Mouse (Mus musculus) heart, embryonic 12.5 days (tissue): ENCODE data around the gene Pias1. TPM values are rescaled to one million over a fixed set of nuclear protein-coding genes. Genes with fewer than 3 reads are reported as not detected.
"Not testable (repeated sequence)": the region's sequence is repeated elsewhere in the genome, so short reads cannot be mapped to it uniquely, and the experiment has no call there.

Source experiments
- ATAC-seq: fragments of 200-750 bp; cut with Nextera tagmentation; 2 replicates; pipeline ENCODE4 v1.8.0; 2017; ENCODE audit warnings: moderate TSS enrichment, moderate library complexity; ENCODE audit not compliant: insufficient number of reproducible peaks, low FRiP score
- H3K27ac ChIP-seq: fragments of 300-500 bp; sonication (generic); 2 replicates; pipeline ENCODE4 v1.5.1; 2016; ENCODE audit warnings: mild to moderate bottlenecking, moderate library complexity; ENCODE audit not compliant: poor library complexity, severe bottlenecking
- H3K27me3 ChIP-seq: fragments of 300-500 bp; sonication (generic); replicated peaks from 2 replicates; pipeline ENCODE4 v1.6.1; 2016; ENCODE audit warnings: mild to moderate bottlenecking, moderate library complexity
- H3K36me3 ChIP-seq: fragments of 300-500 bp; sonication (generic); 2 replicates; pipeline ENCODE4 v1.6.1; 2016; ENCODE audit warnings: mild to moderate bottlenecking, moderate library complexity
- H3K4me1 ChIP-seq: fragments of 300-500 bp; sonication (generic); replicated peaks from 2 replicates; pipeline ENCODE4 v1.6.1; 2016; ENCODE audit warnings: mild to moderate bottlenecking
- H3K4me2 ChIP-seq: fragments of 300-500 bp; sonication (generic); 2 replicates; pipeline ENCODE4 v1.6.1; 2016; ENCODE audit warnings: mild to moderate bottlenecking, moderate library complexity
- H3K4me3 ChIP-seq: fragments of 300-500 bp; sonication (generic); 2 replicates; pipeline ENCODE4 v1.5.1; 2016; ENCODE audit warnings: mild to moderate bottlenecking
- H3K9ac ChIP-seq: fragments of 300-500 bp; sonication (generic); 2 replicates; pipeline ENCODE4 v1.6.1; 2016; ENCODE audit warnings: mild to moderate bottlenecking, moderate library complexity
- H3K9me3 ChIP-seq: fragments of 300-500 bp; sonication (generic); replicated peaks from 2 replicates; pipeline ENCODE4 v1.6.1; 2016; ENCODE audit warnings: mild to moderate bottlenecking, moderate library complexity
- WGBS: fragments of 180-500 bp; shearing (Covaris S2); methylation state at CpG from one replicate; pipeline ENCODE4 v1.1.7; 2016; 5-methylcytosine and 5-hydroxymethylcytosine counted together
- polyA plus RNA-seq: library from polyadenylated mRNA; unstranded; fragments of >200 nt; fragmentation: Nextera tagmentation; extraction: Ambion mirVana; gene quantifications from 2 replicates; pipeline ENCODE4 v1.2.1, GENCODE M21; 2016

Gene Pias1
- polyA plus RNA-seq, 1 experiment from 2014 or later = 42.9 TPM

DNA sequence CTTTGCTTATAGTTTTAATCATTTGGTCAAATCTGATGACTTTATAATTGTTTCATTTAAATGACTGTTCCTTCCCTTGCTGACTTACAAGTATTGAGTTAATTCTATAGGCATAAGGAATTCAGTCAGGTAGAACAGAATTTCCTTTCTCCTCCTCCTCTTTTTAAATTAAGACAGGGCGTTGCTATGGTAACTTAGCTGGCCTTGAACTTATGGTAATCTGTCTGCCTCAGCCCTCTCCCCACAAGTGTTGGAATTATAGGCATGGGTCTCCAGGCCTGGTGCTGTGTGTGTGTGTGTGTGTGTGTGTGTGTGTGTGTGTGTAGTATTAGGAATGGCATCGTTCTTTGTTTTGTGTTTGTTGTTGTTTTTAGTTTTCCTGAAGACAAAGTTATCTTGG, 86.0 kb downstream of the Pias1 start:
- no peaks in the 10 kb centered on the region for H3K4me1 ChIP-seq
- WGBS = 88% methylated on average over 2 of the region's 2 CpGs
- no peak for ATAC-seq
- H3K36me3 ChIP-seq = peaks cover 30% of the 10 kb centered on the region
- H3K4me2 ChIP-seq = no peak overlapping the region
- H3K9ac ChIP-seq = no peak overlapping the region
- H3K4me3 ChIP-seq = no peak overlapping the region
- no peaks in the 10 kb centered on the region for H3K27me3 ChIP-seq
- H3K27ac ChIP-seq = no peak overlapping the region
- H3K9me3 ChIP-seq = no peaks in the 10 kb centered on the region; the same call in 1 of the 2 replicates

DNA sequence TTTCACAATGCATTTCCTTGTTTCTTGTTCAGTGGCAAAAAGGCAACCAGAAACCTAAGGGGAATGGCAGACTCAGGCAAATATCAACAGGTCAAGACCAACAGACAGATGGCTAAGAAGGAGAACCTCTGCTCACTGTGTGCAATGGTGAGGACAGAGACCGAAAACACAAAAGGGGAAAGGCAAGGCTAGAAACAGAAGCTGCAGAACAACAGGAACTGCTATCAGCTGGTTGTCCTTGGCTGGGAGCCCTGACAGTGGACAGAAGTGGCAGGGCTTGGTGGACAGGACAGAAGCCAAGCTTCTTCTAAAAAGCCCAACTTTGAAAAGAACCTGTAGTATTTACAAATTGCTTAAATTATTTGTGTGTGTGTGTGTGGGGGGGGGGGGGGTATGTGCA, 93.2 kb downstream of the Pias1 start:
- H3K27ac ChIP-seq = no peak overlapping the region

GRCm38 (mm10) chr9:62881871-62882270, 105.9 kb downstream of the Pias1 start:
- 0 out of 2 replicates have a peak, but pooled peaks have one; percentile 45 for ATAC-seq
- Histone ChIP-seq H3K9ac (no peak overlapping the region), H3K4me1 (peaks cover 17% of the 10 kb centered on the region), H3K4me2 (no peak overlapping the region), H3K27me3 (no peaks in the 10 kb centered on the region), H3K27ac (no peak overlapping the region), H3K4me3 (no peak overlapping the region), H3K36me3 (peaks cover 49% of the 10 kb centered on the region), H3K9me3 (no peaks in the 10 kb centered on the region)
- 55% methylated on average over 12 of the region's 12 CpGs for WGBS

More for the DNA sequence above, 93.2 kb downstream of the Pias1 start:
- H3K27me3 ChIP-seq = no peaks in the 10 kb centered on the region
- H3K4me2 ChIP-seq = no peak overlapping the region
- peaks cover 9% of the 10 kb centered on the region for H3K4me1 ChIP-seq
- ATAC-seq = no peak
- no peak overlapping the region for H3K4me3 ChIP-seq
- H3K36me3 ChIP-seq = peaks cover 63% of the 10 kb centered on the region
- H3K9ac ChIP-seq = no peak overlapping the region
- H3K9me3 ChIP-seq = 0 out of 2 replicates have a peak, but pooled peaks cover 6% of the 10 kb centered on the region
- WGBS = 43% methylated on average over 1 of the region's 1 CpGs

DNA sequence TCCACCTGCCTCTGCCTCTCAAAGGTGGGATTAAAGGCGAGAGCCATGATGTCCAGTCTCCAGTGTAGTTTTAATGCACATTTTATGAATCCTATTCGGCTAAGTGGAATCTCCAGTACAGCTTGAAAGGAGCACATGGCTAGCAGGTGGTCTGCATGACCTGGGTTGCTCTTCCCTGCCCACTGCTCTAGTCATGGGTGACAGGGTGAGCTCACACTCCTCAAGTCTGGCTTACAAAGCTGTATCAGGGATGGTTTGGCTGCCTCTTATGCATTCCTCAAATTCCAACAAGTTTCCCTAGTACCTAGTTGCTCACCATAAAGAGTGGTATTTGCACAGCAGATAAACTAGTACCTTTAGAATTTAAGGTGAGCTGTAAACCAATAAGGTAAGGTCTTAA, 109.9 kb downstream of the Pias1 start:
- Histone ChIP-seq H3K4me3 (no peak overlapping the region), H3K27me3 (no peaks in the 10 kb centered on the region), H3K9ac (no peak overlapping the region), H3K27ac (no peak overlapping the region), H3K4me1 (peaks cover 17% of the 10 kb centered on the region), H3K9me3 (no peaks in the 10 kb centered on the region), H3K4me2 (no peak overlapping the region), H3K36me3 (peaks cover 20% of the 10 kb centered on the region)
- WGBS = 71% methylated on average over 2 of the region's 2 CpGs
- ATAC-seq = no peak; the same call in 1 of the 2 replicates

DNA sequence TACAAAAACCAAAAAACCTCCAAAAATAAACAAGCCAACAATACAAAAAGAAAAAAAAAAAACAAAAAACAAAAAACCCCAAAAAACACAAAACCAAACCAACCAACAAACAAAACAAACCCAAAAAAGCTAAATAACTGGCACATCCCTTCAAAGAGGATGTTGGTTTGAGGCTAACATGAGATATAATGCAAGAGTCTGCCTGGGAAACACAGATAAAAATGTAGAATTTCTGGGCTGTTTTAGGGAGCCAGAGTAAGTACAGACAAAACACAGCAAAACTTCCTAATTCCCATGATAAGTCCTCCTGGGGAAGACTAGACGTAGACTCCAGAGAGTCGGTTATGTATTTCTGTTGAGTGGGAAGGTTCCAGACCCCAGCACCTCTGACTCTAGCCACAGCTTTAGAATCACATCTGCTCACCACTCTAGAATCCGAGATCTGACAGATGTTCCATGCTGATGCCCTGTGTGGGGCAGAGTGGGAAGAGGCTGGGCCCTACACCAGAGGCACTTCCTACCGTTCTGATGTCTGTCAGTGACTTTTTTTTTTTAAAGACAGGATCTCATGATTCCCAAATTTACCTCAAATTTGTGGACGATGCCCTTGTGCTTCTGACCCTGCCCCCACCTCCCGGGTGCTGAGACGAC, 110.6 kb downstream of the Pias1 start:
- no peak overlapping the region for H3K9ac ChIP-seq
- H3K9me3 ChIP-seq = no peaks in the 10 kb centered on the region
- no peaks in the 10 kb centered on the region for H3K27me3 ChIP-seq
- H3K27ac ChIP-seq = no peak overlapping the region
- peaks cover 16% of the 10 kb centered on the region for H3K4me1 ChIP-seq
- no peak overlapping the region for H3K4me3 ChIP-seq
- no peak overlapping the region for H3K4me2 ChIP-seq
- 73% methylated on average over 7 of the region's 7 CpGs for WGBS
- no peak for ATAC-seq
- H3K36me3 ChIP-seq = peaks cover 14% of the 10 kb centered on the region

GRCm38 (mm10) chr9:62870728-62871127, 117.0 kb downstream of the Pias1 start:
- H3K9ac ChIP-seq = no peak overlapping the region

DNA sequence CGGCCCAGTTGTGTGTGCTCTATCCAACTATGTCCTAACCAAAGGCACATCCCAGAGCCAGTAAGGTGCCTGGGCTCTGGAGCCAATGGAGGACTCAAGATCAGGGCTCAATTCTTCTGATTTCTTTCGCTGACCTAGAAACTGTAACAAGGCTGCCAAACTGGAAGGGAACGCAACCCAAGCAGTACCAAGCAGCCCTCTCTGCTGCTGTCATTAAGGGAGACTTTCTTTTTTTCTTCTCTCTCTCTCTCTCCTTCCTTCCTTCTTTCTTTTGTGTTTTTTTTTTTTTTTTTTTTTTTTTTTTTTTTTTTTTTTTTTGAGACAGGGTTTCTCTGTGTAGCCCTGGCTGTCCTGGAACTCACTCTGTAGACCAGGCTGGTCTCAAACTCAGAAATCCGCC, 118.5 kb downstream of the Pias1 start:
- WGBS = 81% methylated on average over 4 of the region's 4 CpGs
- not testable (repeated sequence) for ATAC-seq, H3K27me3 ChIP-seq

More at GRCm38 (mm10) chr9:62870728-62871127, 117.0 kb downstream of the Pias1 start:
- Histone ChIP-seq H3K4me3 (no peak overlapping the region), H3K9me3 (no peaks in the 10 kb centered on the region), H3K4me2 (no peak overlapping the region), H3K4me1 (no peaks in the 10 kb centered on the region), H3K36me3 (no peaks in the 10 kb centered on the region), H3K27me3 (no peaks in the 10 kb centered on the region), H3K27ac (no peak overlapping the region)
- ATAC-seq = no peak

DNA sequence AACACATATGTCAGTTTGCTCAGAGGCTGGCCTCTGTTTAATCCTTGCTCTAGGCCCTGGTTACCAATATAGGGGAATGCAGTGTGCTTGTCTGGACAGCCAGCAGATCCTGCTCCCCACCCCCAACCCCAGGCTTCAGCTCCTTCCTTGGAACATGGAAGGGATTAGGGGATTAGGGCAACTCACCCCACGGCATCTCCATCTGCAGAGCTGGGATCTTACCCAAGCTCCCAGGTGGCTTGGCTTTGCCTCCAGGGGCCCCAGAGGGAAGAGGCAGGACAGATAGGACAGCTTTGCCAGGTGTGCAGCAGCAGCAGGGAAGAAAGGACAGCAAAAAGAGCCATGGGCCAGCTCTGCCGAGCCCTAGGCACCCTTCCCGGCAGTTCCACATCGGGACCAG, 126.9 kb downstream of the Pias1 start:
- Histone ChIP-seq H3K36me3 (no peaks in the 10 kb centered on the region), H3K27ac (no peak overlapping the region), H3K27me3 (no peaks in the 10 kb centered on the region), H3K4me1 (peaks cover 12% of the 10 kb centered on the region), H3K9ac (no peak overlapping the region), H3K4me2 (no peak overlapping the region), H3K9me3 (no peaks in the 10 kb centered on the region), H3K4me3 (no peak overlapping the region)
- 64% methylated on average over 4 of the region's 4 CpGs for WGBS
- ATAC-seq = no peak

More for the DNA sequence above, 118.5 kb downstream of the Pias1 start:
- H3K9ac ChIP-seq, H3K4me2 ChIP-seq, H3K9me3 ChIP-seq, H3K36me3 ChIP-seq, H3K4me1 ChIP-seq, H3K4me3 ChIP-seq, H3K27ac ChIP-seq: not testable (repeated sequence)

GRCm38 (mm10) chr9:62860102-62860501, 127.6 kb downstream of the Pias1 start:
- not testable (repeated sequence) for H3K27ac ChIP-seq, H3K9me3 ChIP-seq, H3K27me3 ChIP-seq, H3K4me3 ChIP-seq, ATAC-seq, H3K4me2 ChIP-seq, H3K9ac ChIP-seq, H3K36me3 ChIP-seq
- 51% methylated on average over 7 of the region's 7 CpGs for WGBS
- H3K4me1 ChIP-seq = peaks cover 12% of the 10 kb centered on the region

DNA sequence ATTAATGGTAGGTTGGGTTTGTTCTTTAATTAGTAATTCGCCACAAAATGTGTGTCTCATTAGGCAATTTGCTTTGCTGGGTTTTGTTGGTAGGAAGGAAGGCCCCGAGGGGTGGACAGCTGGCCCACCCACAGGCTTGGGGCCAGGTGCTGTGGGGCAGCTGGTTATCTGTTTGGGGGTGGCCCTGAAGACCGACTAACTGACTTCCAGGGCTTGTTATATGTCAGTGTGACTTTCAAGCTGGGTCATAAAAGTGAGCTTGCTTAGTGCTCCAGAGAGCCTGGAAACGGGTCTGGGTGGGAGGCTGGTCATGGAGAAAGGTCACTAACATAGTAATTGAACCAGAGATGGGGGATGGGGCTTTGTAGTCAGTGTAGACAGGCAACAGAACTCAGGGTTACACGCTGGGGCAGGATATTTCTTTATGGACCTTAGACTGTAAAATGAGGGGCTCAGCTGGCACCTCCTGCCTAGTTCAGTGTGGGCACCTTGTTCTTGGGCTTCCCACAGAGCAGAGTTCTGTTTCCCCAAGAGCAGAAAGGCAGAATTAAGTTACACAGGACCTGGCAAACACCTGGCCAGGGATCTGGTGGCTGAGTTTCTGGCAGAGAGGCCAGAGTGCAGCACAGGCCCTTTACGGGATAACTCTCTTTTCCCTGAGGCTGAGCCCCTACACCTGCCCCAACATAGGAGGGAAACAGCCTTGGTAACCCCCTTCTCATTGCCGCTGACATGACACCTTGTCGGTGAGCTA, 129.3 kb downstream of the Pias1 start:
- ATAC-seq = no peak
- Histone ChIP-seq H3K9me3 (no peaks in the 10 kb centered on the region), H3K4me3 (no peak overlapping the region), H3K27me3 (no peaks in the 10 kb centered on the region), H3K4me2 (no peak overlapping the region), H3K9ac (no peak overlapping the region), H3K36me3 (no peaks in the 10 kb centered on the region), H3K27ac (no peak overlapping the region), H3K4me1 (peaks cover 21% of the 10 kb centered on the region)
- WGBS = 59% methylated on average over 8 of the region's 8 CpGs

- Histone ChIP-seq H3K27ac (0 out of 2 replicates have a peak within 1 kb of the TSS, but pooled peaks have one; percentile 9), H3K27me3 (no peaks in the 10 kb centered on the region), H3K4me1 (peaks cover 21% of the 10 kb centered on the region), H3K4me2 (no peak within 1 kb of the TSS), H3K4me3 (no peak within 1 kb of the TSS), H3K9me3 (no peaks in the 10 kb centered on the region), H3K9ac (no peak within 1 kb of the TSS), H3K36me3 (no peaks in the 10 kb centered on the region)
- WGBS = 60% methylated on average over 20 of the region's 20 CpGs
- ATAC-seq = no peak; the same call in 1 of the 2 replicates
These were observed 129.9 kb downstream of the Pias1 start, which contains the start of gene Calml4 for GRCm38 (mm10) chr9:62857719-62858261. TSS of gene Calml4 (plus strand) at chr9:62858080.
